Mouse (Mus musculus) heart, adult 2 months (tissue): ENCODE measurements around the gene Gpr132. TPM values are rescaled to one million over a fixed set of nuclear protein-coding genes. Genes with fewer than 3 reads are reported as not detected.

ENCODE experiments used
- DNase-seq, 2 experiments: peaks; one replicate each; pipeline ENCODE4 v3.0.0; 2021
- H3K27ac ChIP-seq: fragments of 200-600 bp; 2 replicates; pipeline ENCODE4 v1.8.1; 2022
- H3K27me3 ChIP-seq: fragments of 200-500 bp; 2 replicates; pipeline ENCODE4 v1.6.1; 2012; ENCODE audit warnings: mild to moderate bottlenecking, low read length, inconsistent platforms, mixed read lengths; ENCODE audit not compliant: control insufficient read depth, insufficient read depth
- H3K36me3 ChIP-seq: fragments of 200-500 bp; 2 replicates; pipeline ENCODE4 v1.6.1; 2012; ENCODE audit warnings: low read length, inconsistent platforms; ENCODE audit not compliant: control insufficient read depth, insufficient read depth
- H3K4me1 ChIP-seq: fragments of 200-500 bp; 2 replicates; pipeline ENCODE4 v1.6.1; 2011; ENCODE audit warnings: low read length; ENCODE audit not compliant: control insufficient read depth, insufficient read depth
- H3K4me3 ChIP-seq: fragments of 200-600 bp; 2 replicates; pipeline ENCODE4 v1.8.1; 2022
- H3K79me2 ChIP-seq: fragments of 200-500 bp; replicated peaks from 2 replicates; pipeline ENCODE4 v1.6.1; 2012; ENCODE audit warnings: mild to moderate bottlenecking, inconsistent platforms, low read length, moderate library complexity, mixed read lengths; ENCODE audit not compliant: control insufficient read depth, insufficient read depth
- H3K9ac ChIP-seq: fragments of 200-500 bp; 2 replicates; pipeline ENCODE4 v1.6.1; 2012; ENCODE audit warnings: low read depth, mild to moderate bottlenecking, control low read depth, inconsistent platforms, low read length, mixed read lengths
- CTCF ChIP-seq: fragments of 200-600 bp; IDR thresholded peaks from 2 replicates; pipeline ENCODE4 v1.8.1; 2022; ENCODE audit warnings: antibody characterized with exemption, mild to moderate bottlenecking, moderate library complexity
- EP300 ChIP-seq: fragments of 200-500 bp; IDR thresholded peaks from 2 replicates; pipeline ENCODE4 v1.6.1; 2011; ENCODE audit warnings: low read depth, low read length, control low read depth; ENCODE audit not compliant: insufficient read depth
- POLR2A ChIP-seq: fragments of 200-500 bp; IDR thresholded peaks from 2 replicates; pipeline ENCODE4 v1.6.1; 2011; ENCODE audit warnings: mild to moderate bottlenecking, low read depth, low read length, control low read depth; ENCODE audit not compliant: insufficient read depth
- WGBS: fragments of 180-500 bp; shearing (Covaris S2); methylation state at CpG from one replicate; pipeline ENCODE4 v1.1.7; 2018; 5-methylcytosine and 5-hydroxymethylcytosine counted together
- intact Hi-C: fragments of 180-260 bp; cut with DNase I; formaldehyde crosslinking; loops from one replicate; pipeline ENCODE4 v1.15.1; 2025
- polyA plus RNA-seq: library from polyadenylated mRNA; depleted of rRNA; stranded (reverse); fragments of >200 nt; gene quantifications from 2 replicates; pipeline ENCODE4 v1.2.3, GENCODE M21; 2012
- total RNA-seq, 2 experiments: library from RNA; stranded (reverse); gene quantifications; 2 replicates each; pipeline ENCODE4 v1.2.3; 2021

Gene Gpr132
- total and polyA plus RNA-seq, 3 experiments: 0.29 to 2.0 (median 0.36) TPM

- no peak for DNase-seq
- intact Hi-C loops: no loop called here
- H3K4me3 ChIP-seq: no peak overlapping the region
- no peaks in the 10 kb centered on the region for H3K79me2 ChIP-seq
- 56% methylated on average over 4 of the region's 4 CpGs for WGBS
- peaks cover 13% of the 10 kb centered on the region for H3K4me1 ChIP-seq
- no peak for TF ChIP-seq POLR2A
- no peak for TF ChIP-seq EP300
- no peak for TF ChIP-seq CTCF
- H3K36me3 ChIP-seq: no peaks in the 10 kb centered on the region
- no peak overlapping the region for H3K9ac ChIP-seq
- no peaks in the 10 kb centered on the region for H3K27me3 ChIP-seq
- H3K27ac ChIP-seq: no peak overlapping the region
These were observed 30.9 kb upstream of the Gpr132 start for GRCm38 (mm10) chr12:112898960-112899359.

GRCm38 (mm10) chr12:112898351-112898750, 30.3 kb upstream of the Gpr132 start:
- DNase-seq: no peak
- intact Hi-C loops: no loop called here
- H3K9ac ChIP-seq: no peak overlapping the region
- no peaks in the 10 kb centered on the region for H3K27me3 ChIP-seq
- H3K27ac ChIP-seq: peak overlapping the region; percentile 85
- H3K36me3 ChIP-seq: no peaks in the 10 kb centered on the region
- H3K4me1 ChIP-seq: peaks cover 14% of the 10 kb centered on the region
- 52% methylated on average over 12 of the region's 12 CpGs for WGBS
- no peaks in the 10 kb centered on the region for H3K79me2 ChIP-seq
- TF ChIP-seq EP300: no peak
- no peak for TF ChIP-seq POLR2A
- TF ChIP-seq CTCF: no peak
- H3K4me3 ChIP-seq: no peak overlapping the region

- Histone ChIP-seq H3K36me3 (no peaks in the 10 kb centered on the region), H3K27ac (peak overlapping the region; percentile 85), H3K9ac (no peak overlapping the region), H3K79me2 (no peaks in the 10 kb centered on the region), H3K4me1 (peaks cover 14% of the 10 kb centered on the region), H3K27me3 (no peaks in the 10 kb centered on the region), H3K4me3 (peak overlapping the region; percentile 22; the same call in 1 of the 2 replicates)
- peak; percentile 70 to 76 for DNase-seq
- WGBS: 23% methylated on average over 16 of the region's 16 CpGs
- intact Hi-C loops: no loop called here
- TF ChIP-seq POLR2A (peak; percentile 56; the same call in 1 of the 2 replicates), CTCF (no peak), EP300 (peak; percentile 62; the same call in 1 of the 2 replicates)
These were observed 29.6 kb upstream of the Gpr132 start for GRCm38 (mm10) chr12:112897522-112898212.

- 27% methylated on average over 4 of the region's 4 CpGs for WGBS
- 0 out of 2 replicates have a peak, but pooled peaks have one; percentile 55 for TF ChIP-seq EP300
- TF ChIP-seq CTCF: no peak
- TF ChIP-seq POLR2A: peak; percentile 68
- Histone ChIP-seq H3K27me3 (no peaks in the 10 kb centered on the region), H3K79me2 (no peaks in the 10 kb centered on the region), H3K4me3 (no peak overlapping the region), H3K4me1 (peaks cover 14% of the 10 kb centered on the region), H3K36me3 (no peaks in the 10 kb centered on the region), H3K9ac (no peak overlapping the region), H3K27ac (peak overlapping the region; percentile 82)
- intact Hi-C loops: loop anchor here (1.0 to 2.0 kb wide), 2 partner anchors 18 to 22 kb away; no protein-coding TSS in a partner anchor
- no peak for DNase-seq
These were observed 26.9 kb upstream of the Gpr132 start for GRCm38 (mm10) chr12:112894969-112895368.

GRCm38 (mm10) chr12:112894303-112894884, 26.4 kb upstream of the Gpr132 start:
- Histone ChIP-seq H3K27ac (peak overlapping the region; percentile 82), H3K9ac (no peak overlapping the region), H3K36me3 (no peaks in the 10 kb centered on the region), H3K4me1 (peaks cover 14% of the 10 kb centered on the region), H3K27me3 (no peaks in the 10 kb centered on the region), H3K79me2 (no peaks in the 10 kb centered on the region), H3K4me3 (no peak overlapping the region)
- TF ChIP-seq EP300 (no peak), POLR2A (no peak), CTCF (no peak)
- no peak for DNase-seq
- WGBS: 58% methylated on average over 11 of the region's 11 CpGs
- intact Hi-C loops: loop anchor here (1.0 to 2.0 kb wide), 2 partner anchors 17 to 22 kb away; no protein-coding TSS in a partner anchor

DNA sequence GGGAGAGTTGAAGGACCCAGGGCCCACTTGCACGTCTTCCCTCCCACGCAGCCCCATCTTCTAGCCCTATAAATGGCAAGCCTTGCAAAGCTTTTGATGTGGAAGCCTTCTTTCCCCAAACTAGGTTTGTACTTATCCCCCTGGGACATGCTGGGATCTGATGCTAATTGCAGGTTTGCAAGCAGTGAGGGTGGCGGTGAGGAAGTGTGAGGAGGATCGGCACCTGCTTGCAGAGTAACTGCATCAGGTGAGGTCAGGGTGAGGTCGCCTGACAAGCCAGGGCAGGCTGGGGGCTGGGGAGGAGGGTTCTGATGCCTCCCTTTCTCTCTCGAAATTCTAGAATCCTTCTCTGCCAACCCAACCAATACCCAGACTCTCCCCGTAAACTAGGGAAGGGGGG, 17.4 kb upstream of the Gpr132 start:
- intact Hi-C loops: no loop called here
- no peak for TF ChIP-seq POLR2A
- TF ChIP-seq CTCF: no peak
- TF ChIP-seq EP300: no peak
- no peak for DNase-seq
- H3K9ac ChIP-seq: no peak overlapping the region
- no peaks in the 10 kb centered on the region for H3K36me3 ChIP-seq
- H3K4me3 ChIP-seq: no peak overlapping the region
- no peaks in the 10 kb centered on the region for H3K27me3 ChIP-seq
- H3K27ac ChIP-seq: no peak overlapping the region
- 67% methylated on average over 7 of the region's 7 CpGs for WGBS
- H3K4me1 ChIP-seq: peaks cover 3% of the 10 kb centered on the region
- H3K79me2 ChIP-seq: no peaks in the 10 kb centered on the region
